Mouse (Mus musculus): Measurements from ENCODE around the gene Vsig10.

DNA sequence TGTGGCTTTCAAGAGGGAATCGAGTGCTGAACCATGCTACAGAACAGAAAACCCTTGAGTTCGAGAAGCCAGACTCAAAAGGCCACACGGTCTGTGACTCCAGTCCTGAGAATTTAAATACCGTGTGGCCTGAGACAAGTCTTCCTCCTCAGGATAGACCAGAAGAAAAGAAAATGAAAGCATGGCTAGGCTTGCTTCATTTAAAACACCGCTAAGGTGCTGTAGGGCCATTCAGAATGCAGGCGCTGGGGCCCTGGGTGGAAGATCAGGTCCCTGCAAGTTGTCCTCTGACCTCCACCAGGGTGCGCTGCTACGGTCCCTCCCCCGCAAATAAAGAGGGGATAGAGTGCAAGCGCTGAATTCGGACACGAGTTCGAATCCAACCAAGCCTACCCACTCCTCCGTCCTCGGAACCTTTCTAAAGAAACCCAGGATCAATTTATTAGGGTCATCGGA lies 69.4 kb downstream of the Vsig10 start:
- 0 out of 2 replicates have a peak, but pooled peaks have one; percentile 37 for TF ChIP-seq CTCF (IDR thresholded peaks at IDR 0.05; ENCODE audit: borderline replicate concordance, insufficient read depth, low read length)
- TF ChIP-seq POLR2A (IDR thresholded peaks at IDR 0.05; ENCODE audit: low read depth, low read length): no peak
